25 mouse cellular contexts compared by ENCODE assay signal in genomic region chr4:97461177-97461576, GRCm38 (mm10).
"Had no signal": no experiment of that assay in that cellular context is flagged by ENCODE, and none has a peak within 500 bp of the region (broad histone marks: within the 10 kb centered on the region; RNA-seq: fewer than 3 reads in every experiment).

No protein-coding gene starts in this region.

- H3K9ac ChIP-seq: heart, embryonic 12.5 days; hindbrain, embryonic 14.5 days; intestine, embryonic 15.5 days; limb, embryonic 12.5 days; liver, embryonic 13.5 days; liver, embryonic 15.5 days had no signal

- H3K27ac ChIP-seq: gastrocnemius, adult 2 months; heart, embryonic 10.5 days; hindbrain, embryonic 14.5 days; intestine, embryonic 15.5 days; layer of hippocampus, adult 2 months; left cerebral cortex, adult 2 months; limb, embryonic 10.5 days; limb, embryonic 12.5 days; liver, embryonic 13.5 days; liver, embryonic 15.5 days had no signal

- H3K4me2 ChIP-seq: heart, embryonic 12.5 days; hindbrain, embryonic 14.5 days; intestine, embryonic 15.5 days; limb, embryonic 12.5 days; liver, embryonic 11.5 days; liver, embryonic 13.5 days; liver, embryonic 15.5 days had no signal

- H3K27me3 ChIP-seq: heart, embryonic 12.5 days; intestine, embryonic 15.5 days; limb, embryonic 12.5 days; liver, embryonic 13.5 days; liver, embryonic 15.5 days had no signal

- DNase-seq: gastrocnemius, adult 2 months; gastrocnemius, postnatal 10 days; gastrocnemius, postnatal 25 days; heart, adult 18-20 months; heart, postnatal 10 days; heart, postnatal 4 days; kidney, adult 18-20 months; kidney, adult 8-10 months; kidney, postnatal 10 days; kidney, postnatal 25 days; kidney, postnatal 4 days; liver; liver, embryonic 13.5 days had no signal

- H3K9me3 ChIP-seq: heart, embryonic 10.5 days; heart, embryonic 12.5 days; intestine, embryonic 15.5 days; limb, embryonic 10.5 days; limb, embryonic 12.5 days; liver, embryonic 13.5 days; liver, embryonic 15.5 days had no signal

- ATAC-seq: inflammation-experienced regulatory T-cells, adult 6 months; intestine, embryonic 15.5 days; intestine, postnatal 0 days had no signal

- H3K4me3 ChIP-seq: gastrocnemius, adult 2 months; heart, embryonic 10.5 days; heart, embryonic 12.5 days; intestine, embryonic 15.5 days; layer of hippocampus, adult 2 months; left cerebral cortex, adult 2 months; limb, embryonic 10.5 days; limb, embryonic 12.5 days; liver, embryonic 13.5 days; liver, embryonic 15.5 days had no signal

- H3K36me3 ChIP-seq: heart, embryonic 10.5 days; heart, embryonic 12.5 days; intestine, embryonic 15.5 days; limb, embryonic 10.5 days; limb, embryonic 12.5 days; liver, embryonic 13.5 days; liver, embryonic 15.5 days had no signal

- H3K4me1 ChIP-seq: heart, embryonic 10.5 days; heart, embryonic 12.5 days; intestine, embryonic 15.5 days; liver, embryonic 13.5 days; liver, embryonic 15.5 days had no signal
